Mouse (Mus musculus): ENCODE results near the gene Gm1553. TPM values are rescaled to one million over a fixed set of nuclear protein-coding genes. Genes with fewer than 3 reads are reported as not detected.

The Gm1553 gene
- not detected in 2 replicates for polyA plus RNA-seq (2015; fragmentation: Nextera tagmentation; extraction: Ambion mirVana)

- no peak for ATAC-seq
- Histone ChIP-seq H3K4me3 (replicated peaks) (no peak within 1 kb of the TSS), H3K36me3 (no peaks in the 10 kb centered on the region), H3K4me1 (replicated peaks) (no peaks in the 10 kb centered on the region), H3K27ac (no peak within 1 kb of the TSS), H3K9ac (replicated peaks) (no peak within 1 kb of the TSS), H3K27me3 (no peaks in the 10 kb centered on the region), H3K9me3 (no peaks in the 10 kb centered on the region), H3K4me2 (replicated peaks) (no peak within 1 kb of the TSS)
- WGBS = 83% methylated on average over 2 of the region's 2 CpGs
Measured at GRCm38 (mm10) chr10:82492518-82492917, at the start of gene Gm1553. Gm1553 (minus strand) TSS chr10:82492618.

Other genes with a start within 250 kb of the Gm1553 start
- not detected in 2 replicates for gene 4932415D10Rik, start 176.0 kb downstream of the Gm1553 start, polyA plus RNA-seq (2015; fragmentation: Nextera tagmentation; extraction: Ambion mirVana)
- 20.2 and 20.3 TPM in 2 replicates for gene Gm4924, start 138.4 kb downstream of the Gm1553 start, polyA plus RNA-seq (2015; fragmentation: Nextera tagmentation; extraction: Ambion mirVana)
- gene 1190007I07Rik, start 130.6 kb upstream of the Gm1553 start, polyA plus RNA-seq (2015; fragmentation: Nextera tagmentation; extraction: Ambion mirVana) = 37.4 and 39.0 TPM in 2 replicates
- 229 and 241 TPM in 2 replicates for gene Tdg, start 137.2 kb upstream of the Gm1553 start, polyA plus RNA-seq (2015; fragmentation: Nextera tagmentation; extraction: Ambion mirVana)
- gene Glt8d2, start 198.0 kb upstream of the Gm1553 start, polyA plus RNA-seq (2015; fragmentation: Nextera tagmentation; extraction: Ambion mirVana) = 1.3 and 1.7 TPM in 2 replicates
- gene Hcfc2, start 203.5 kb upstream of the Gm1553 start, polyA plus RNA-seq (2015; fragmentation: Nextera tagmentation; extraction: Ambion mirVana) = 45.9 and 46.2 TPM in 2 replicates

All from midbrain, embryonic 13.5 days (tissue).